Mouse (Mus musculus) adrenal gland, adult 8-10 months (tissue): ENCODE results near the gene Adamts10. TPM values are rescaled to one million over a fixed set of nuclear protein-coding genes. Genes with fewer than 3 reads are reported as not detected.

ENCODE experiments used
- DNase-seq: peaks from one replicate; pipeline ENCODE4 v3.0.0; 2022
- total RNA-seq, 4 experiments: library from RNA; stranded (reverse); gene quantifications; 2 replicates each; pipeline ENCODE4 v1.2.4; 2022

Gene Adamts10
- total RNA-seq, 4 experiments from 2014 or later, result 26.5 to 40.7 (median 30.1) TPM

DNA sequence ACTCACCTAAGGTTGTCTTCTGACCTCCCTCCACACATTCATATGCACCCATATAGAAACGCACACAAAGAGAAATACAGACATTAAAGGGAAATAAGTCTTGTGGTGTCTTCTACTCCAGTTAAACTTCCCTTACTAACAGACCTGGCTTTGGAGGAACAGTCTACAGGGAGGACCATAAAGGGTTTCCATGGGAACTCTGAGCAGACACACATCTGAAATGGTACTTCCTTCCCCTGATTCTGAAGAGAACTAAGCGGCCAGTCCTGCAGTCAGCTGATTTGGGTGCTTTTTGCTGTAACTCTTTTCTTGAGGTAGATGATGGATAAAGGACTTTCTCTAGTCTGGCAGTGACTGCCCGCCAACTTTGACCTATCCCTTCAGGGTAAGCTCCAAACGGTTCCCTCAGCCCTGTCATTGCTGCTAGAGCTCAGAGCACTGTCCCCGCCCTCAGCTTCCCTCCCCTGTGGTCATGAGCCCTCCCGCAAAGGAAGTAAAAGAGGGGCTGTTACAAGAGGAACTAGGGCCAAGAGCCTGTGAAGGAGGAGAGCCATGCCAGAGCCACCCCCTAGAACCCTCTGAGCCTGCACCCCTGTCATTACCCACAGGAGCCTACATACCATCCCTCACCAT, 31.3 kb downstream of the Adamts10 start, which contains the start of gene Myo1f:
Gene Myo1f, plus strand, starts transcription at position 485 of the 633 bp plus-strand sequence.
- DNase-seq, result no peak

DNA sequence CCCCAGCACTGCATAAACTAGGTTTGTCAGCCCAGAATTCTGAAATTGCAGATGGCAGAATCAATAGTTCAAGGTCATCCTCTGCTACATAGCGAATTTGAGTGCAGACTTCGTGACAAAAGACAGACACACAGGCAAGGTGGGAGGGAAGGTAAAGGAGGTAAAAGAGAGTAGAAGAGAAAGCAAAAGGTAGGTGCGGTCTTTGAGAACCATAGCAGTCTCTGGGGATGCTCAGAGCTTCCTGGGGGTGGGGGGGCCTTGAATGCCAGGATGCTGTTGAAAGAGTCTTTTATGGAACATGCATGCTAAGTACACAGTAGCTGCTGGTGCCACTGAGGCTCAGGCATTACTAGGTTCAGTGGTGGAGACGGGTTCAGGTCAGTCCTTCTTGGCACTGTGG, 33.9 kb downstream of the Adamts10 start:
- no peak for DNase-seq

DNA sequence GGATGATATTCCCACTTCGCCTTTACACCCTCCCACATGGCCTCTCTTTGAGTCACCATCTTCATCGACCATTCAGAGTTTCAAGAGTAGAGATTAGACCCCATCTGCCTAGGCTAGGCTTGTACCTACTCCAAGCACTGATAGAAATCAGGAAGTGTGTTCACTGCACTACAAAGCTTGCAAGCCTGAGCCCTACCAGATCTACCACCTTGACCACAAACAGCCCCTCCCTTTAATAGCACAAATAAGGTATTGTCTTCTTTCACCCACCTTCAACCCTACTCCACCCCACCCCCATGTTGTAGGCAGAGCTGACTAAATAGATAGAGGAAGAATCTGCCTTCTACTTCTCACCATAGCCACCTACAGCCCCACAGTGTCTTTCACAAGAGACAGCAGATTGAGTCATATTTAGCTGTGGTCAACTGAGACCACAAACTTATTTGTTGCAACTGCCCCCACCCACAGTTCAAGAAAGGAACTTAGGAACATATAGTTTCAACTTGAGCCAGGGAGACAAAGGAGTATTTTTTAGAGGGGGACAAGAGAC, 39.6 kb downstream of the Adamts10 start:
- no peak for DNase-seq

DNA sequence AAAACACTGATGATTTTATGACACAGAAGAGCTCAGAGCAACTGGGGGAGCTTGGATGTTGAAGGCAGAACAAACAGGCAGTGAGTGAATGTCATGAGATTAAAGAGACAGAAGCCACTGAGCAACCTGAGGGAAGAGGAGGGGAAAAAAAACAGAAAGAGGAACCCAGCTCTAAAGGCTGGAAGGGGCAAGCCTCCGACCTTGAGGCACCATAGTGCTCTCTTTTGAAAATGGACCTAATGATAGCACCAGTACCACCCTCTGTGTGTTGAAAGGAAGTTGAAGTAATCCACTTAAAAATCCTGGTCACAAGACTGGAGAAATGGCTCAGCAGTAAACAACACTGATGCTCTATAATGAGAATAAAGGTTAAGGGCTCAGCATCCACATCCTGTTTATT, 40.6 kb downstream of the Adamts10 start:
- DNase-seq, result no peak

DNA sequence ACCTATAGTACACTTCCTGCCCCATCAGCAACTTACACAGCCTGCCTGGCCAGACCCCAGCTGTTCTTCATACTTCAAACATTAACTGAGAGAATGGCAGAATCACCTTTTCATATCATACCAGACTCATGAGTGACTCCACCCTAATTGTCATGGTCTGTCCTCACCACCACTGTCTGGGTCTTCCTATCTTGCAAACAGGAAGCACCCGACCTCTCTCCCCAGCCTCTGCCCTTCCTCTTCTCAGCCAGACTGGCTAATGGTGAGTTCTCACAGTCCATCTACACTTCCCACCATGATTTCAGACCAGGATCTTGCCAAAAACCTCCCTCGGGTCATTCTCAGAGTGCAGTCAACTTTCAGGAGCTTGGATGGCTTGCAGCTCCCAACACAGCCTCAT, 42.2 kb downstream of the Adamts10 start:
- no peak for DNase-seq

DNA sequence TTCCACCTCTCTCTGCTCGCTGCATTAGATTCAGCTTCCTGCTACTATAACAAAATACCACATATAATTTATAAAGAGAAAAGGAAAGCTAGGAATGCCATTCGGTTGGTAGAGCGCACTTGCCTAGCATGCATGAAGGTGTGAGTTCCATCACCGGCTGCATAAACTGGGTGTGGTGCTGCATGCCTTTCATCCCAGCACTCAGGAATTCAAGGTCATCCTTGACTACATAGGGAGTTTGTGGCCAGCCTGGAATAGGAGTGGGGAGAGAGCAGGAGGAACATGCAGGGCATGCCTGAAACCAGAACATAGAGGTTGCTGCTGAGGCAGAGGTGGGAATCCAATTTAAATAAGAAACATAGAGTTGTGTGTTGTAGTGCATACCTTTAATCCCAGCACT, 60.1 kb downstream of the Adamts10 start:
- no peak for DNase-seq

DNA sequence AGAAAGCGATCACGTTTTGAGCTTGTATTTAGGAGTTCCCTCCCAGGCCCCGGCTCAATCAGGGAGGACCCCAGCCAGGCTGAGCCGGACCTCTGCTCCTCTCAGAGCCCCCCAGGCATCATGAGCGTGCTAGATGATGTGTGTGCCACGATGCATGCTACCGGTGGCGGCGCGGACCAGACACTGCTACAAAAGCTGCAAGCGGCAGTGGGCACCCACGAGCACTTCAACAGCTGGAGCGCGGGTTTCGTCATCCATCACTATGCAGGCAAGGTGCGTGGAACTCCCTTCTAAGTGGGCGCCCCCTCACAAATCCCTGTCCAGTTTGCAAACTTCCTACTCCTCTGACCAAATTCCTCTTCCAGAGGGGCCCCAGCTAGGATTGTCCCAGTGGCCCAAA, 62.0 kb downstream of the Adamts10 start:
- DNase-seq, result no peak

DNA sequence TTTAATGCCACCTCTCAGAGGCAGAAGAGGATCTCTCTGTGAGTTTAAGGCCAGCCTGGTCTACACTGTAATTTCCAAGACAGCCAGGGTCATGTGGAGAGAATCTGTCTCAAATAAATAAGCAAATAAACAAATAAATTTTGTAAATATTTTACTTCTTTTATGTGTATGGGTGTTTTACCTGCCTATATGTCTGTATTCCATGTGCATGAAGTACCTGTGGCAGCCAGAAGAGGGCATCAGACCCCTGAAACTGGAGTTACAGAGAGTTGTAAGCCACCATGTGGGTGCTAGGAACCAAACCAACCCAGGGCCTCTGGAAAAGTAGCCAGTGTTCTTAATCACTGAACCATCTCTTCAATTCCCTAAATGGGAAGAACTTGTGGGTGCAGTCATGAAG, 73.3 kb downstream of the Adamts10 start:
- DNase-seq, result no peak

DNA sequence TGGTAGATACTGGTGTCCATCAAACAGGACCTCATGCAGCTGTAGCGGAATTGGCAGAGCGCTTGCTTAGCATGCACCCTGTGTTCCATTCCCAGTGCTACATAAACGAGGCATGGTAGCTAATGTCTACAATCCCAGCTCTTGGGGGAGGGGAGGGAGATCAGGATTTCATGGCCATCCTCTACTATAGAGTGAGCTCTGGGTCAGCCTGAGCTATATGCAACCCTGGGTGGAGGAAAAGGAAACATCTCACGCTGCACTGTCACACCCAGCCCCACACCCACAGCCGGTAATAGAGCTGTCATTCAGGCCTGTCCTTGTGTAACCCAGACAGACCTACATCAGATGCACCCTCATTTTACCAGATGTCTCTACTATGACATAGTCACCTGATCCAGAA, 74.5 kb downstream of the Adamts10 start:
- DNase-seq, result no peak

DNA sequence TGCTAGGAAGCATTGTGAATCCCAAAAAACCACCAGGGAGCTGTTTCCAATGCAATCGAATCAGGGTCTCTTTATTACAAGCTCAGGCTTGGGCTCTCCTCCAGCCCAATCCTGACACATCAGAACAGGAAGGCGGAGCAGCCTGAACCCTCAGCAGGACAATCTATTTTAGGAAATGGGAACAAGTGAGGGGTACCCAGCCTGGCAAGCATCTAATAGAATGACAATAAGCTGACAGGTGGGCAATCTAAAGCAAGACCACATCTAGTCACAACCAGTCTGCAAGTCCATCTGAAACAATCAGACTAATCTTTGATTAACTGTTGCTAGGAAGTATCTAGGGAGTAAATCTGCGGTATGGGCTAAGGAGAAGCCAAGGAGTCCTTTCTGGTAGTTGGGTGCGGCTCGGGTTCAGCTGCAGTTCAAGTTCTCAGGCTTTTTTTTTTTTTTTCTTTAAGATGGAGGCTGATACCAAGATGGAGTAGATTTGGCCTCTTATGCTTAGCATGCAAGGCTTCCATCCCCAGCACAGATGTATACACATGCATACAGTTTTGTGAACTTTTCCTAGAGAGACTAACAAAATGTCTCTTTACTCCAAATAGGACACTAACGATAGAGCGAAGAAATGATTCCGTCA, 76.0 kb downstream of the Adamts10 start:
- DNase-seq, result no peak

DNA sequence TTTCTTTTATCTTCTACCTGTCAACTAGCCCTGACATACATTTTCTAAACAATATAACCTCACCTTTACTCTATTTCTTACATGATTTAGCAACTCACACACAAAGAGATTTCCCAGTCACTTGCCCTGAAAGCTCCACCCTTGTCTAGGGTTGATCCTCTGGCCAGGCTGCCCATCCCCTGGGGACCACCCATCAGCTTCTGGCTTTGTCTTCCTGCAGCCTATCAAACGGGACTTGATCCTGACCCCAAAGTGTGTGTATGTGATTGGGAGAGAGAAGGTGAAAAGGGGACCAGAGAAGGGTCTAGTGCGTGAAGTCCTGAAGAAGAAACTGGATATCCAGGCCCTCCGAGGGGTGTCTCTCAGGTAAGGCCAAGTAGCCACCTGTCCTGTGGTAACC, 76.8 kb downstream of the Adamts10 start:
- no peak for DNase-seq

DNA sequence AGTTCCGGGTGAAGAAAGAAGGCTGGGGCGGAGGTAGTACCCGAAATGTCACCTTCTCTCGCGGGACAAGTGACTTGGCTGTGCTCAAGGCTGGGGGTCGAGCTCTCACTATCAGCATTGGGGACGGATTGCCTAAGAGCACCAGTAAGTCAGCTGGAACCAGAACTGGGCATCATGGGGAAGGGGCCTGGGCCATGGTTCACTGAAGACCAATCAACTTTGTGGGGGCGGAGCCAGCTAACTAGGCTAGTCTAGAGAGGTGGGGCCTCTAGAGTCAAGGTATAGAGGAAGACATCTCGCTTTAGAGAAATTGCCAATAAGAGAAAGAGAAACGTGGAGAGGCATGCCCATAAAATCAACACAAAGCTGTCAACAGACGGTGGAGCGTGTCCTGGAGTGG, 77.9 kb downstream of the Adamts10 start:
- no peak for DNase-seq

Other genes starting within 250 kb of the Adamts10 start
- gene Zfp955b, start 234.7 kb upstream of the Adamts10 start, total RNA-seq, result 10 to 100 TPM; 11.7 to 14.2 (median 13.0) TPM
- 10 to 100 TPM in 2 of 4 experiments, 1 to 10 TPM in 2; 8.2 to 11.2 (median 10.5) TPM for gene Zfp81, start 165.3 kb upstream of the Adamts10 start, total RNA-seq
- 1 to 10 TPM; 6.6 to 9.7 (median 8.0) TPM for gene Zfp101, start 129.6 kb upstream of the Adamts10 start, total RNA-seq
- gene Actl9, start 91.3 kb upstream of the Adamts10 start, total RNA-seq, result not detected
- 10 to 100 TPM in 1 of 4 experiments, 1 to 10 TPM in 3; 4.3 to 11.1 (median 6.1) TPM for gene Myo1f, start 31.5 kb downstream of the Adamts10 start, total RNA-seq
- gene Zfp414, start 104.9 kb downstream of the Adamts10 start, total RNA-seq, result 10 to 100 TPM; 35.0 to 68.4 (median 50.1) TPM
- 1 to 10 TPM in 2 of 4 experiments, under 1 TPM in 1, not detected in 1; 0.87 to 2.2 (median 2.1) TPM for gene Pram1, start 113.9 kb downstream of the Adamts10 start, total RNA-seq
- gene Hnrnpm, start 162.7 kb downstream of the Adamts10 start, total RNA-seq, result 100 to 1,000 TPM; 130 to 158 (median 141) TPM
- gene March2, start 194.5 kb downstream of the Adamts10 start, total RNA-seq, result 100 to 1,000 TPM in 3 of 4 experiments, 10 to 100 TPM in 1; 96.1 to 125 (median 112) TPM
- gene Rab11b, start 236.3 kb downstream of the Adamts10 start, total RNA-seq, result 100 to 1,000 TPM; 251 to 297 (median 270) TPM